Mouse (Mus musculus) stomach, postnatal 0 days (tissue): ENCODE measurements around the gene Vps11.
"Not testable (repeated sequence)": the region's sequence is repeated elsewhere in the genome, so short reads cannot be mapped to it uniquely, and the experiment has no call there.

Experiments used
- CTCF ChIP-seq: IDR thresholded peaks from 2 replicates; pipeline ENCODE4 v1.5.1; 2016; ENCODE audit warnings: antibody characterized with exemption, low read depth, mild to moderate bottlenecking, moderate library complexity
- EP300 ChIP-seq: optimal IDR thresholded peaks from 2 replicates; pipeline ENCODE3; 2016; ENCODE audit warnings: antibody characterized with exemption

GRCm38 (mm10) chr9:44377335-44377734, 15.9 kb upstream of the Vps11 start:
- TF ChIP-seq EP300, CTCF: not testable (repeated sequence)
